Mouse (Mus musculus) heart, embryonic 12.5 days (tissue): Measurements from ENCODE around the gene Sh3pxd2a. TPM values are rescaled to one million over a fixed set of nuclear protein-coding genes. Genes with fewer than 3 reads are reported as not detected.

Experiments used
- ATAC-seq: fragments of 200-750 bp; cut with Nextera tagmentation; 2 replicates; pipeline ENCODE4 v1.8.0; 2017; ENCODE audit warnings: moderate TSS enrichment, moderate library complexity; ENCODE audit not compliant: insufficient number of reproducible peaks, low FRiP score
- H3K27ac ChIP-seq: fragments of 300-500 bp; sonication (generic); 2 replicates; pipeline ENCODE4 v1.5.1; 2016; ENCODE audit warnings: mild to moderate bottlenecking, moderate library complexity; ENCODE audit not compliant: poor library complexity, severe bottlenecking
- H3K27me3 ChIP-seq: fragments of 300-500 bp; sonication (generic); replicated peaks from 2 replicates; pipeline ENCODE4 v1.6.1; 2016; ENCODE audit warnings: mild to moderate bottlenecking, moderate library complexity
- H3K36me3 ChIP-seq: fragments of 300-500 bp; sonication (generic); 2 replicates; pipeline ENCODE4 v1.6.1; 2016; ENCODE audit warnings: mild to moderate bottlenecking, moderate library complexity
- H3K4me1 ChIP-seq: fragments of 300-500 bp; sonication (generic); replicated peaks from 2 replicates; pipeline ENCODE4 v1.6.1; 2016; ENCODE audit warnings: mild to moderate bottlenecking
- H3K4me2 ChIP-seq: fragments of 300-500 bp; sonication (generic); 2 replicates; pipeline ENCODE4 v1.6.1; 2016; ENCODE audit warnings: mild to moderate bottlenecking, moderate library complexity
- H3K4me3 ChIP-seq: fragments of 300-500 bp; sonication (generic); 2 replicates; pipeline ENCODE4 v1.5.1; 2016; ENCODE audit warnings: mild to moderate bottlenecking
- H3K9ac ChIP-seq: fragments of 300-500 bp; sonication (generic); 2 replicates; pipeline ENCODE4 v1.6.1; 2016; ENCODE audit warnings: mild to moderate bottlenecking, moderate library complexity
- H3K9me3 ChIP-seq: fragments of 300-500 bp; sonication (generic); replicated peaks from 2 replicates; pipeline ENCODE4 v1.6.1; 2016; ENCODE audit warnings: mild to moderate bottlenecking, moderate library complexity
- WGBS: fragments of 180-500 bp; shearing (Covaris S2); methylation state at CpG from one replicate; pipeline ENCODE4 v1.1.7; 2016; 5-methylcytosine and 5-hydroxymethylcytosine counted together
- polyA plus RNA-seq: library from polyadenylated mRNA; unstranded; fragments of >200 nt; fragmentation: Nextera tagmentation; extraction: Ambion mirVana; gene quantifications from 2 replicates; pipeline ENCODE4 v1.2.1, GENCODE M21; 2016

The Sh3pxd2a gene
- polyA plus RNA-seq, 1 experiment from 2014 or later = 6.2 TPM

GRCm38 (mm10) chr19:47407332-47407731 is 56.9 kb downstream of the Sh3pxd2a start:
- Histone ChIP-seq H3K4me1 (peaks cover 56% of the 10 kb centered on the region), H3K9ac (no peak overlapping the region), H3K4me3 (no peak overlapping the region), H3K9me3 (peaks cover 5% of the 10 kb centered on the region; the same call in 1 of the 2 replicates), H3K4me2 (no peak overlapping the region), H3K27me3 (no peaks in the 10 kb centered on the region), H3K27ac (no peak overlapping the region), H3K36me3 (peaks cover 20% of the 10 kb centered on the region; the same call in 1 of the 2 replicates)
- WGBS = 93% methylated on average over 6 of the region's 6 CpGs
- ATAC-seq = no peak

- Histone ChIP-seq H3K4me2 (no peak overlapping the region), H3K4me1 (peaks cover 63% of the 10 kb centered on the region), H3K9me3 (peaks cover 5% of the 10 kb centered on the region; the same call in 1 of the 2 replicates), H3K36me3 (peaks cover 16% of the 10 kb centered on the region; the same call in 1 of the 2 replicates), H3K27ac (no peak overlapping the region; the same call in 1 of the 2 replicates), H3K4me3 (no peak overlapping the region), H3K9ac (no peak overlapping the region), H3K27me3 (no peaks in the 10 kb centered on the region)
- WGBS = 59% methylated on average over 6 of the region's 6 CpGs
- ATAC-seq = no peak
These were observed 57.7 kb downstream of the Sh3pxd2a start for GRCm38 (mm10) chr19:47406524-47406923.

- H3K9ac ChIP-seq = no peak overlapping the region
- ATAC-seq = no peak
- no peaks in the 10 kb centered on the region for H3K27me3 ChIP-seq
- H3K9me3 ChIP-seq = peaks cover 5% of the 10 kb centered on the region; the same call in 1 of the 2 replicates
- no peak overlapping the region for H3K4me2 ChIP-seq
- peaks cover 68% of the 10 kb centered on the region for H3K4me1 ChIP-seq
- WGBS = 84% methylated on average over 8 of the region's 8 CpGs
- no peak overlapping the region for H3K4me3 ChIP-seq
- peaks cover 16% of the 10 kb centered on the region; the same call in 1 of the 2 replicates for H3K36me3 ChIP-seq
- no peak overlapping the region for H3K27ac ChIP-seq
These were observed 58.7 kb downstream of the Sh3pxd2a start for GRCm38 (mm10) chr19:47405548-47405947.

GRCm38 (mm10) chr19:47403391-47404379 is 60.5 kb downstream of the Sh3pxd2a start:
- Histone ChIP-seq H3K36me3 (peaks cover 16% of the 10 kb centered on the region; the same call in 1 of the 2 replicates), H3K9me3 (peaks cover 5% of the 10 kb centered on the region; the same call in 1 of the 2 replicates), H3K27ac (peak overlapping the region; percentile 92), H3K4me2 (peak overlapping the region; percentile 41), H3K27me3 (no peaks in the 10 kb centered on the region), H3K4me3 (no peak overlapping the region), H3K9ac (no peak overlapping the region), H3K4me1 (peaks cover 65% of the 10 kb centered on the region)
- WGBS = 61% methylated on average over 3 of the region's 3 CpGs
- no peak for ATAC-seq

GRCm38 (mm10) chr19:47402976-47403375 is 61.2 kb downstream of the Sh3pxd2a start:
- H3K9me3 ChIP-seq = peaks cover 2% of the 10 kb centered on the region; the same call in 1 of the 2 replicates
- peaks cover 10% of the 10 kb centered on the region; the same call in 1 of the 2 replicates for H3K36me3 ChIP-seq
- H3K27ac ChIP-seq = peak overlapping the region; percentile 92
- H3K4me2 ChIP-seq = peak overlapping the region; percentile 41
- WGBS = 3% methylated on average over 6 of the region's 6 CpGs
- no peak overlapping the region for H3K4me3 ChIP-seq
- no peak overlapping the region for H3K9ac ChIP-seq
- peak; percentile 88 for ATAC-seq
- H3K27me3 ChIP-seq = no peaks in the 10 kb centered on the region
- peaks cover 69% of the 10 kb centered on the region for H3K4me1 ChIP-seq

GRCm38 (mm10) chr19:47402544-47402943 is 61.7 kb downstream of the Sh3pxd2a start:
- H3K9ac ChIP-seq = no peak overlapping the region

GRCm38 (mm10) chr19:47399709-47400108 is 64.5 kb downstream of the Sh3pxd2a start:
- peaks cover 53% of the 10 kb centered on the region for H3K4me1 ChIP-seq
- ATAC-seq = no peak
- WGBS = 76% methylated on average over 4 of the region's 4 CpGs

More at GRCm38 (mm10) chr19:47402544-47402943, 61.7 kb downstream of the Sh3pxd2a start:
- Histone ChIP-seq H3K9me3 (no peaks in the 10 kb centered on the region), H3K27ac (peak overlapping the region; percentile 92), H3K4me2 (peak overlapping the region; percentile 41), H3K4me1 (peaks cover 73% of the 10 kb centered on the region), H3K27me3 (no peaks in the 10 kb centered on the region), H3K4me3 (no peak overlapping the region), H3K36me3 (peaks cover 9% of the 10 kb centered on the region)
- ATAC-seq = peak; percentile 31
- WGBS = 45% methylated on average over 4 of the region's 4 CpGs

GRCm38 (mm10) chr19:47399029-47399428 is 65.2 kb downstream of the Sh3pxd2a start:
- H3K36me3 ChIP-seq = peaks cover 12% of the 10 kb centered on the region
- WGBS = 95% methylated on average over 11 of the region's 11 CpGs
- peaks cover 52% of the 10 kb centered on the region for H3K4me1 ChIP-seq
- H3K27ac ChIP-seq = no peak overlapping the region
- H3K9ac ChIP-seq = no peak overlapping the region
- no peak overlapping the region for H3K4me2 ChIP-seq
- no peak overlapping the region for H3K4me3 ChIP-seq
- H3K9me3 ChIP-seq = no peaks in the 10 kb centered on the region
- ATAC-seq = no peak
- H3K27me3 ChIP-seq = no peaks in the 10 kb centered on the region

More at GRCm38 (mm10) chr19:47399709-47400108, 64.5 kb downstream of the Sh3pxd2a start:
- Histone ChIP-seq H3K36me3 (peaks cover 12% of the 10 kb centered on the region), H3K9me3 (no peaks in the 10 kb centered on the region), H3K4me2 (no peak overlapping the region), H3K27ac (no peak overlapping the region), H3K27me3 (no peaks in the 10 kb centered on the region), H3K4me3 (no peak overlapping the region), H3K9ac (no peak overlapping the region)

GRCm38 (mm10) chr19:47397882-47398671 is 66.1 kb downstream of the Sh3pxd2a start:
- no peaks in the 10 kb centered on the region for H3K9me3 ChIP-seq
- peaks cover 12% of the 10 kb centered on the region for H3K36me3 ChIP-seq
- 0 out of 2 replicates have a peak overlapping the region, but pooled peaks have one; percentile 13 for H3K27ac ChIP-seq
- H3K4me1 ChIP-seq = peaks cover 42% of the 10 kb centered on the region
- no peak overlapping the region for H3K9ac ChIP-seq
- no peak for ATAC-seq
- no peaks in the 10 kb centered on the region for H3K27me3 ChIP-seq
- 53% methylated on average over 18 of the region's 18 CpGs for WGBS
- H3K4me2 ChIP-seq = no peak overlapping the region
- H3K4me3 ChIP-seq = no peak overlapping the region

- Histone ChIP-seq H3K9ac (no peak overlapping the region), H3K36me3 (peaks cover 19% of the 10 kb centered on the region), H3K4me2 (no peak overlapping the region), H3K9me3 (no peaks in the 10 kb centered on the region), H3K27ac (no peak overlapping the region), H3K4me1 (peaks cover 19% of the 10 kb centered on the region), H3K27me3 (no peaks in the 10 kb centered on the region), H3K4me3 (no peak overlapping the region)
- WGBS = 62% methylated on average over 4 of the region's 4 CpGs
- 0 out of 2 replicates have a peak, but pooled peaks have one; percentile 13 for ATAC-seq
These were observed 68.9 kb downstream of the Sh3pxd2a start for GRCm38 (mm10) chr19:47395338-47395737.
